Mouse (Mus musculus) lung, embryonic 15.5 days (tissue): Measurements from ENCODE around the gene Mpp3. TPM values are rescaled to one million over a fixed set of nuclear protein-coding genes. Genes with fewer than 3 reads are reported as not detected.

Source experiments
- ATAC-seq: fragments of 200-750 bp; cut with Nextera tagmentation; 2 replicates; pipeline ENCODE4 v1.8.0; 2017; ENCODE audit warnings: moderate number of reproducible peaks, borderline replicate concordance; ENCODE audit not compliant: low FRiP score, low TSS enrichment; ENCODE audit errors: extremely low read depth
- H3K27ac ChIP-seq: fragments of 300-500 bp; sonication (generic); 2 replicates; pipeline ENCODE4 v1.5.1; 2015; ENCODE audit warnings: moderate library complexity, mild to moderate bottlenecking, inconsistent platforms
- H3K27me3 ChIP-seq: fragments of 300-500 bp; sonication (generic); 2 replicates; pipeline ENCODE4 v1.6.1; 2015; ENCODE audit warnings: inconsistent platforms
- H3K36me3 ChIP-seq: fragments of 300-500 bp; sonication (generic); 2 replicates; pipeline ENCODE4 v1.6.1; 2015; ENCODE audit warnings: inconsistent platforms
- H3K4me1 ChIP-seq: fragments of 300-500 bp; sonication (generic); 2 replicates; pipeline ENCODE4 v1.6.1; 2015; ENCODE audit warnings: inconsistent platforms
- H3K4me2 ChIP-seq: fragments of 300-500 bp; sonication (generic); 2 replicates; pipeline ENCODE4 v1.6.1; 2015; ENCODE audit warnings: inconsistent platforms, mild to moderate bottlenecking, moderate library complexity
- H3K4me3 ChIP-seq: fragments of 300-500 bp; sonication (generic); 2 replicates; pipeline ENCODE4 v1.5.1; 2015; ENCODE audit warnings: mild to moderate bottlenecking, inconsistent platforms
- H3K9ac ChIP-seq: fragments of 300-500 bp; sonication (generic); 2 replicates; pipeline ENCODE4 v1.6.1; 2015; ENCODE audit warnings: inconsistent platforms
- H3K9me3 ChIP-seq: fragments of 300-500 bp; sonication (generic); 2 replicates; pipeline ENCODE4 v1.6.1; 2016; ENCODE audit warnings: inconsistent platforms
- WGBS: fragments of 180-500 bp; shearing (Covaris S2); methylation state at CpG from one replicate; pipeline ENCODE4 v1.1.7; 2015; 5-methylcytosine and 5-hydroxymethylcytosine counted together
- polyA plus RNA-seq: library from polyadenylated mRNA; unstranded; fragments of >200 nt; fragmentation: Nextera tagmentation; extraction: Ambion mirVana; gene quantifications from 2 replicates; pipeline ENCODE4 v1.2.1, GENCODE M21; 2015

Mpp3 gene
- polyA plus RNA-seq, 1 experiment from 2014 or later: 3.9 TPM

DNA sequence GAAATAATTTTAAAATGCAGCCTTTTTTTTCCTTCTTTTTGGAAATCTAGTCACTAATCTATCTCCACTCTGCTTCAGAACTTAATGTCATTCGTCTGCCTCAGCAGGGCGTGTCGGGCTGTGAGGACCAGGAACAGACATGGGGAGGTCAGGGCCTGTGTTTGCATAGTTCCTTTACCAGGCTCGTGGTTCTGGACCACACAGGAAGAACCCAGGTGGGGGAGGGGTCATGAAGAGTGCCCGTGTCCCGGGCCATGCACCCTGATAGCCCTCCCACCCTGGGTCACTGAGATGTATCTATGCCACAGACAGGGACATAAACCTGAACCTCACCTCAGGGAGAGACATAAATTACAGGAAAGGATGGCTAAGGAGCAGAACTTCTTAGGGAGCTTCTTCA lies 54.1 kb downstream of the Mpp3 start:
- no peaks in the 10 kb centered on the region for H3K9me3 ChIP-seq
- no peak overlapping the region for H3K4me2 ChIP-seq
- no peak overlapping the region for H3K27ac ChIP-seq
- no peak overlapping the region for H3K9ac ChIP-seq
- peaks cover 8% of the 10 kb centered on the region; the same call in 1 of the 2 replicates for H3K4me1 ChIP-seq
- no peaks in the 10 kb centered on the region for H3K27me3 ChIP-seq
- 37% methylated on average over 6 of the region's 6 CpGs for WGBS
- H3K36me3 ChIP-seq: 0 out of 2 replicates have a peak, but pooled peaks cover 2% of the 10 kb centered on the region
- no peak overlapping the region for H3K4me3 ChIP-seq
- 0 out of 2 replicates have a peak, but pooled peaks have one; percentile 8 for ATAC-seq

DNA sequence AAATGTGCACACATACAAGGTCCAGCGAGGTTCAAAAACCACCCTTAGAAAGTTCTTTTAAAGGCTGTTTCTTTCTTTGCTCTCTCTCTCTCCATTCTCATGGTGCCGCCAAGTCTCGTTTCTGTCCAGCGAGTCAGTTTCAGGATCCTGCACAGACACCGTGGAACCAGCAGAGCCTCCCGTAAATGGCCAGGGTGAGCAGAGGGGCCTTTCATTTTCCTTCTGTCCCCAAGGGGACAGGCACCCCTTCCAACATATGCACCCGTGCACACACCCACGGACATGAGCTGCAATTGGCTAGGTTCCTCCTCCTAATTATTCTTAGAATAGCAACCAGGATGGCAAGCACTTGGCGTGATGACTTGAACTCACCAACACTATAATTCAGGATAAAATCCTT lies 54.8 kb downstream of the Mpp3 start:
- Histone ChIP-seq H3K27me3 (0 out of 2 replicates have a peak, but pooled peaks cover 2% of the 10 kb centered on the region), H3K4me3 (no peak overlapping the region), H3K27ac (no peak overlapping the region), H3K9me3 (no peaks in the 10 kb centered on the region), H3K36me3 (no peaks in the 10 kb centered on the region), H3K9ac (no peak overlapping the region), H3K4me1 (peaks cover 11% of the 10 kb centered on the region), H3K4me2 (no peak overlapping the region)
- 76% methylated on average over 9 of the region's 9 CpGs for WGBS
- ATAC-seq: no peak

DNA sequence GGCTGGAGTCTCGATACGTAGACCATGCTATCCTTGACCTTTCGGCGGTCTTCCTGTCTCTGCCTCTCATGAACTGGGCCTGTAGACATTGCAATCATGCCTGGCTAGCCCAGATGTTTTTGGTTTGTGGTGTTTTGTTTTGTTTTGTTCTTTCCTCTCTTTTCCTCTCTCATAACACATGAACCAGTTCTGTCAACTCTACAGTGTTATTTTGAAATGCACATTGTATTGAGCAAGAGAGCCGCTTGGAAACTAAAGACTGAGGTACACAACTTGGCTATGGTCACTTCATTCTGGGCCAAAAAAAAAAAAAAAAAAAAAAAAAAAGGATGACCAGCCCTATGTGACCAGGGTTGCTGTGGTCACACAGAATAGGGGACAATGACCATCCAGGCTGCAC lies 55.6 kb downstream of the Mpp3 start:
- 86% methylated on average over 5 of the region's 5 CpGs for WGBS
- Histone ChIP-seq H3K27ac (no peak overlapping the region), H3K9ac (no peak overlapping the region), H3K4me2 (no peak overlapping the region), H3K27me3 (peaks cover 10% of the 10 kb centered on the region; the same call in 1 of the 2 replicates), H3K36me3 (no peaks in the 10 kb centered on the region), H3K4me3 (no peak overlapping the region), H3K9me3 (no peaks in the 10 kb centered on the region), H3K4me1 (peaks cover 15% of the 10 kb centered on the region)
- ATAC-seq: no peak

DNA sequence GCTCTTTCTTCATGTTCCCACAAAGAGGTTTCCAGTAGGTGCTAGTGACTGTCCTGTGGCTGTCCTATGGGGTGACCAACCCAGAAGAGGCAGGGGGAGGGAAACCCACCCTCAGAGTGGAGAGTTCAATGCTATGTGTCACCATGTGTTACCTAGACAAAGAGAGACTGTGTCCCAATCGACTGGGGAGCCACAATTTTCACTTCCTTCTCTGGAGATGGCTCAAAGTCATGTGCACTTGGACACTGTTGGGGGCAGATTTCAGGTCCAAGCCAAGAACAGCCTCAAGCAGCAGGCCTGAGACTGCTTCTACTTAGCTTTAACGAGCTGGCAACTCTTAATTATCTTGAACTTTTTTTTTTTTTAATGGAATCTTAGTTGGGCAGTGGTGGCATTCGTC lies 56.2 kb downstream of the Mpp3 start:
- H3K9ac ChIP-seq: no peak overlapping the region
- no peak overlapping the region for H3K4me3 ChIP-seq
- 71% methylated on average over 3 of the region's 3 CpGs for WGBS
- no peaks in the 10 kb centered on the region for H3K9me3 ChIP-seq
- H3K4me2 ChIP-seq: no peak overlapping the region
- no peaks in the 10 kb centered on the region for H3K36me3 ChIP-seq
- peaks cover 14% of the 10 kb centered on the region; the same call in 1 of the 2 replicates for H3K27me3 ChIP-seq
- H3K4me1 ChIP-seq: peaks cover 15% of the 10 kb centered on the region
- H3K27ac ChIP-seq: no peak overlapping the region
- ATAC-seq: no peak

DNA sequence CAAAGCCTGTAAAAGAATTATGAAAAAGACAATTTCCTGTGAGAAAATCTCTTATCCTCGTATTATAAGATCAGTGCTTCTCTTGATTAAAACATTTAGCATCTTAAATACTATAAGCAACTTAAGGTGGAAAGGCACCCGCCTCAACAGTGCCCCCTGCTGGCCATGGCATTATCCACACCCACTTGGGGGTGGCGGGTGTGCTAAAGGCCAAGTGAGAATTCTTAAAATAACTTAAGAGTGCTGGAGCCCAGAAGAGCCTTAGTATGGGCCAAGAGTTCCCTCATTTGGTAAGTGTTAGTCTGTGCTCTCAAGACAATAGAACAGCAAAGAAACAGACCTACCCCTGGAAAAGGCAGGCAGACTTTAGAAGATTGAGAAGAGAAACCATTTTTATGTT lies 56.9 kb downstream of the Mpp3 start:
- H3K9ac ChIP-seq: no peak overlapping the region
- H3K4me1 ChIP-seq: peaks cover 15% of the 10 kb centered on the region
- no peak for ATAC-seq
- no peaks in the 10 kb centered on the region for H3K9me3 ChIP-seq
- H3K36me3 ChIP-seq: no peaks in the 10 kb centered on the region
- peaks cover 19% of the 10 kb centered on the region for H3K27me3 ChIP-seq
- H3K4me3 ChIP-seq: no peak overlapping the region
- 40% methylated on average over 3 of the region's 3 CpGs for WGBS
- H3K27ac ChIP-seq: no peak overlapping the region
- no peak overlapping the region for H3K4me2 ChIP-seq

DNA sequence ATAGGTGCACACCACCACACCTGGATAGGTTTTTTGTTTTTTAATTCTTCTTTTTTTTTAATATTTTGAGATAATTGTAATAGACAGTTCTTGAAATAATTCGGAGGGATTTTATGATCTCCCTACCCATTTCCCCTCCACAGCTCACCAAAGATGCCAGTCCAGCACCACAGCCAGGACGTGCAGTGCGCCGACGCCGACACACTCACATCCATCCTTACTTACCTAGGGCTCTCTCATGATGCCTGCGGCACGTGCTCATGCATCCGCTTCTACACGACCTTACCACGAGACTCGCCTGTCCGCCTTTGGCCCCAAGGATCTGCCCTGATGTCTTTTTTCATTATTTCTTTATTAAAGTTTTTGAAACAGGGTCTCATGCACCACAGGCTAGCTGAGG lies 58.4 kb downstream of the Mpp3 start:
- ATAC-seq: no peak
- 80% methylated on average over 13 of the region's 13 CpGs for WGBS
- no peak overlapping the region for H3K9ac ChIP-seq
- H3K4me3 ChIP-seq: no peak overlapping the region
- no peaks in the 10 kb centered on the region for H3K9me3 ChIP-seq
- peaks cover 35% of the 10 kb centered on the region for H3K27me3 ChIP-seq
- H3K4me1 ChIP-seq: peaks cover 15% of the 10 kb centered on the region
- H3K4me2 ChIP-seq: no peak overlapping the region
- no peaks in the 10 kb centered on the region for H3K36me3 ChIP-seq
- no peak overlapping the region for H3K27ac ChIP-seq

DNA sequence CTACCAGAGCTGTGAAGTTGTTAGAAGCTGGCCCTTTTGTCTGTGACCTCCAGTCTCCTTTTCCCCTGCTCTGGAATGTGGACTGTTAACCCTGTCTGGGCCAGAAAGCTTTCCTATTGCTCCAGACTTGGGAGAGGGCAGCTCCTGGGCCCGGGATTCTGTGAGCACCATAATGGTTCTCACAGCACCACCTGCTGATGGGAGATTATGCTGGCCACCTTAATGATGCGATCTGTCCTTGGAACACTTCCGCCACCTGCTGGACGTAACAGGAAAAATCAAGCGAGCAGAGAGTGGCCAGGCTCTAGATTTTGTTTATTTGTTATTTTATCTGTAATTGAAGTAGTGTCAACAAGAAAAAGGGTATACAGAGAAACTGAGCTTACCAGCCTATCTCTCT lies 59.5 kb downstream of the Mpp3 start:
- H3K4me2 ChIP-seq: no peak overlapping the region
- H3K27me3 ChIP-seq: peaks cover 45% of the 10 kb centered on the region
- H3K27ac ChIP-seq: 0 out of 2 replicates have a peak overlapping the region, but pooled peaks have one; percentile 9
- H3K9me3 ChIP-seq: no peaks in the 10 kb centered on the region
- peaks cover 15% of the 10 kb centered on the region for H3K4me1 ChIP-seq
- H3K4me3 ChIP-seq: no peak overlapping the region
- H3K36me3 ChIP-seq: no peaks in the 10 kb centered on the region
- WGBS: 0% methylated on average over 5 of the region's 5 CpGs
- H3K9ac ChIP-seq: no peak overlapping the region
- peak; percentile 48; the same call in 1 of the 2 replicates for ATAC-seq

DNA sequence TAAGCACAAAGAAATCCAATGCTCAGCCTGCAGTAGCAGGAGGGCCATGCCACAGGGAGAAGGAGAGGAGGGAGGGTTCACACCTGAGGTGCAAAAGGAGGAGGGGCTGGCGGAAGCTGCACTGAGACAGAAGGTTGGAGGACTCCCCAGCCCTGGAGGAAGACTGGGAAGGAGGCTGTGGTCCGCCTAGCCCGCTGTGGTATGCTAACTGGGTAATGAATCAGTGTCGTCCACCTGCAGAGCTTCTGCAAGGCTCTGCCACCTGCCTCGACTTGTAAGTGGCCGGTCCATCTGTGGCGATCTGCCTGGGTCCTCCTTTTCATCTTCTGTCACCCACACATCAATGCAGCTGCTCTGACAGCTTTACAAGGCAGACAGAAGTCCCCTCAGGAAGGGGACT lies 60.0 kb downstream of the Mpp3 start:
- 8% methylated on average over 7 of the region's 7 CpGs for WGBS
- H3K4me1 ChIP-seq: peaks cover 18% of the 10 kb centered on the region
- H3K27me3 ChIP-seq: peaks cover 50% of the 10 kb centered on the region
- no peak overlapping the region for H3K4me3 ChIP-seq
- no peaks in the 10 kb centered on the region for H3K9me3 ChIP-seq
- H3K36me3 ChIP-seq: no peaks in the 10 kb centered on the region
- H3K27ac ChIP-seq: 0 out of 2 replicates have a peak overlapping the region, but pooled peaks have one; percentile 9
- no peak overlapping the region for H3K4me2 ChIP-seq
- H3K9ac ChIP-seq: no peak overlapping the region
- no peak for ATAC-seq

DNA sequence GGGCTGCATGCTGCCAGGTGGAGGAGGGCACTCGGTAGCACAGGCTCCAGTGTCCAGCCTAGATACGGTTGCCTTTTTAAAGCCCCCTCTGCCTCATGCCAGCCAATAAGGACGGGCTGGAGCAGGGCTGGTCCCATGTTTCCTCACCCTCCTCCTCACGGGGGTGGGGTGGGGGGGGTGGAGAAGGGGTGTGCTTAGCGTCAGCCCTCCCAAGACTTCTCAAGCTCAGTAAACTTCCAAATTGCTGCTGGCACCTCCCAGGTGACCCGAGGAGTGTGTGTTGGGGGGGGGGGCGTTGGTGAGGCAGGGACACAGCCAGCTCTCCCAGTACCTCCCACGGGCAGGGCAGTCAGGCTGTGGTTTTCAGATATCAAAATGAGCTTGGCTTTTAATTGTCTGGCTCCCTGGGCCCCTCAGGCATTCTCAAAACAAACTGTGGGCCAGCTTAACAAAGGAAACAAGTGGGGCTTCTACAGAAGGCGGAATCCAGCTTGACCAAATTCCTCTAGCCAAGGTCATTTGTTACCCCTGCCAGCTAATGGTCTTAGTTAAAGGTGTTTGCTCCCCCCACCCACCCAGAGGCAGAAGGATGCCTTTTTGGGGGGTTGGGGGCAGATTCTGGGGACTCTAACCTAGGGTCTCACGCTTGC lies 61.2 kb downstream of the Mpp3 start, which contains the start of gene Sost:
Sost (minus strand) TSS at position 51 of the 650 bp plus-strand sequence.
- H3K4me2 ChIP-seq: no peak within 1 kb of the TSS
- peaks cover 62% of the 10 kb centered on the region for H3K27me3 ChIP-seq
- H3K4me3 ChIP-seq: no peak within 1 kb of the TSS
- H3K9me3 ChIP-seq: no peaks in the 10 kb centered on the region
- 19% methylated on average over 10 of the region's 10 CpGs for WGBS
- no peaks in the 10 kb centered on the region for H3K36me3 ChIP-seq
- H3K27ac ChIP-seq: no peak within 1 kb of the TSS
- no peak for ATAC-seq
- H3K9ac ChIP-seq: no peak within 1 kb of the TSS
- peaks cover 27% of the 10 kb centered on the region for H3K4me1 ChIP-seq

DNA sequence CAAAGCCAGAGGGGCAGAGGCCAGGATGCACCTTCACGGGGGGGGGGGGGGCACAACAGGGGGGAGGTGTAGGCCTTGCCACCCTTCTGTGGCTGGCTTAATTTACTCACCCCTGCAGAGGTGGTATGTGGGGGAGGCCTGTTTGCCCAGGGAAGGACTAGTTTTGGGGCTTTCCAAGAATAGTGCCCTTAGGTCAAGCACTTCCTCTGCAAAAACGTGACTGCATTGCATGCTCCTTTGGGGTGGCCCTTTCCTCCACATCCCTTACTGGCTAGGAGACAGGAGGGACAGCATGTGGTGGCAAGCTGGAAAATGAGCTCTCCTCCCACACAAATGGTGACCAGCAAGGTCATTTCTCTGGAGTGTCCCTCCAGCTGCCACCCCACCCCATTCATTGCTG lies 62.7 kb downstream of the Mpp3 start:
- H3K4me3 ChIP-seq: no peak overlapping the region
- ATAC-seq: no peak

DNA sequence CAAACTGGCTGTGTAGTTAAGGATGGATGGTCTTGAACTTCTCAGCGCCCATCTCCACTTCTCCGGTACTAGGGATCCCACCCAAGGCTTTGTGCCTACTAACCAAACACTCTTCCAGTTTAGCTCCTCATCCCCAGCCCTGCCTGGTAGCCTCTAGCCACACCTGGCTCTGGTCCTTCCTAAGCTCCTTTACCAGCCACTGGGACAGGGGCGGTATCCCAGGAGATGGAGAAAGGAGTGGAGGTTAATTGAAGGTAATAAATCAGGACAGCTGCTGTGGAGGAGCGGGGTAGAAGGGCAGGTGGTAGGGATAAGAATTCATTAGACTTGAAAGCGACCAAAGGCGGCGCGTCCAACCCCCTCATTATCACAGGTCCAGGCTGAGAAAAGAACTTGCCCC lies 63.6 kb downstream of the Mpp3 start:
- ATAC-seq: no peak
- H3K4me3 ChIP-seq: peak overlapping the region; percentile 47; the same call in 1 of the 2 replicates
- no peaks in the 10 kb centered on the region for H3K36me3 ChIP-seq
- no peaks in the 10 kb centered on the region for H3K9me3 ChIP-seq
- H3K27ac ChIP-seq: no peak overlapping the region
- peaks cover 82% of the 10 kb centered on the region for H3K27me3 ChIP-seq
- no peak overlapping the region; the same call in 1 of the 2 replicates for H3K4me2 ChIP-seq
- WGBS: 15% methylated on average over 8 of the region's 8 CpGs
- peaks cover 27% of the 10 kb centered on the region for H3K4me1 ChIP-seq
- no peak overlapping the region for H3K9ac ChIP-seq

More for the DNA sequence above, 62.7 kb downstream of the Mpp3 start:
- H3K9me3 ChIP-seq: no peaks in the 10 kb centered on the region
- no peak overlapping the region for H3K4me2 ChIP-seq
- H3K27me3 ChIP-seq: peaks cover 78% of the 10 kb centered on the region
- no peaks in the 10 kb centered on the region for H3K36me3 ChIP-seq
- H3K9ac ChIP-seq: no peak overlapping the region
- H3K27ac ChIP-seq: no peak overlapping the region
- peaks cover 27% of the 10 kb centered on the region for H3K4me1 ChIP-seq
- 4% methylated on average over 1 of the region's 2 CpGs for whole genome bisulfite sequencing

DNA sequence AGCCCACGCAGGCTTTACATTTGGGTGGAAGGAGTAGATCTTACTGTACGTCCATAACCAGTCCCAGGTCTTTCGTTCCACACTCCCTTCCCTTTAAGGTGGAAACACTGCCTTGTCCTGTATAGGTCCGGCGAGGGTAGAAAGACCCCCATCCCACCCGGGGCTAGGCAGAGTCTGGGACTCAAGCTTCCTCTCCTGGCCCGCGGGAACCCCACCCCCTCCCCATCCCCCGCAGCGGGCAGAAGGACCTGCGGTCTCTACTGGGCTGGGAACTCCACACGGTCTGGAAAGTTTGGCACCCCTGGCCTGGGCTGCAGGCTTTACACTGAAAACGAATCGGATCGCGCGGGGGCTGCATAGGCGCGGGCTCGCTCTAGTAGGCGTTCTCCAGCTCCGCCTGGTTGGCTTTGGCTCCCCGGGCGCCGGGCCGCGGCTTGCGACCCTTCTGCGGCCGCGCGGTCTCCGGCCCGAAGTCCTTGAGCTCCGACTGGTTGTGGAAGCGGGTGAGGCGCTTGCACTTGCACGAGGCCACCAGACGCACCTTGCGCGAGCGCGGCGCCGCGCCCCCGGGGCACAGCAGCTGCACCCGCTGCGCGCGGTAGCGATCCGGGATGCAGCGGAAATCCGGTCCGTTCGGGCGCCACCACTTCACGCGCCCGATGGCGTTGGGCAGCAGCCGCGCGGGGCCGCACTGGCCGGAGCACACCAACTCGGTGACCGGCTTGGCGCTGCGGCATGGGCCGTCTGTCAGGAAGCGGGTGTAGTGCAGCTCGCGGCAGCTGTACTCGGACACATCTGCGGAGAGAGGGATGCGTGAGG lies 64.6 kb downstream of the Mpp3 start:
- Histone ChIP-seq H3K27ac (no peak overlapping the region), H3K9ac (peak overlapping the region; percentile 31)

More for the DNA sequence above, 64.6 kb downstream of the Mpp3 start:
- Histone ChIP-seq H3K4me2 (peak overlapping the region; percentile 94), H3K4me1 (peaks cover 26% of the 10 kb centered on the region), H3K27me3 (peaks cover 91% of the 10 kb centered on the region), H3K36me3 (no peaks in the 10 kb centered on the region), H3K9me3 (no peaks in the 10 kb centered on the region), H3K4me3 (peak overlapping the region; percentile 47)
- under 1% methylated on average over 78 of the region's 78 CpGs for WGBS
- no peak for ATAC-seq
